Mouse (Mus musculus): ENCODE results near the gene Gm20696.

GRCm38 (mm10) chr6:99470906-99471305 lies 195.7 kb downstream of the Gm20696 start:
- no peak for TF ChIP-seq TAL1 (IDR thresholded peaks at IDR 0.05; ENCODE audit: low read length)
- no peak for TF ChIP-seq GATA1 (IDR thresholded peaks at IDR 0.05; ENCODE audit: low read length)
